In the genomic region with DNA sequence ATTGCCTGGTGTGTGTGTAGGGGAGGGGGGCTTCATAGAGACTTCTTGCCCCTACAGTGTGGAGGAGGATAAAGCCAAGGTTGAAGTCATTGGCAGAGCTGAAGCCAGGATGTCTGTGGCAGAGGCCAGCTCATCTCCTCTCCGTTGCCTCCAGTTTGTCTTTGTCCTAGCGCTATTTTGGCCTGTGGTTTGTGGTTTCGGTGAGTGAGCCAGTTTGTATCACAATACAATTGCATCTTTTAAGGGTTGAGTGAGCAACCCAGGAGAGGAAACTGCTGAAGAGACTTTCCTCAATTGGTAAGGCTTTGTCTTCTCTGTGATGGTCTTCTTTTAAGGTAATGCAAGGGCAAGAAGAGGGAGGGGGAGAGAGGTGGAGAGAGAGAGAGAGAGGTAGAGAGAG, we compare ENCODE assay signal across 10 mouse cellular contexts.
A peak's percentile ranks its signal among the peaks of the same experiment; 100 is the strongest.
DNase-seq lines count a peak whose midpoint lies in the region; ATAC-seq and TF ChIP-seq lines count a peak whose summit lies in the region.
"Had no signal": no experiment of that assay in that cellular context is flagged by ENCODE, and none has a peak within 500 bp of the region (broad histone marks: within the 10 kb centered on the region; RNA-seq: fewer than 3 reads in every experiment).

No protein-coding gene starts in this region.

- peaks cover 4 to 20% of the 10 kb centered on the region in 2 experiments; a peak in 3 of 4 replicates for H3K4me1 ChIP-seq in MEL (ENCODE audit: control insufficient read depth in 1 of 2, insufficient read depth in 2 of 2, low read length in 2 of 2)

- DNase-seq in lung, postnatal 36 days, result peak; percentile 38
- DNase-seq in lung, adult 18-20 months, result no peak
- peak; percentile 53 for DNase-seq in MEL (ENCODE audit: low read depth, low spot score)
- no peak for DNase-seq in cerebellum, postnatal 25 days
- no peak for DNase-seq in left cerebral cortex, postnatal 25 days (ENCODE audit: low spot score in 2 of 2)
- no peak for DNase-seq in cerebellum, adult 8-10 months
- DNase-seq: lung, adult 2 months had no signal

- TF ChIP-seq CTCF in MEL (IDR thresholded peaks at IDR 0.05 in 2 of 3, conservative IDR thresholded peaks at IDR 0.05 in 1 of 3; ENCODE audit: control insufficient read depth in 1 of 3, insufficient read depth in 1 of 3, low read depth in 2 of 3, low read length in 3 of 3, poor library complexity in 1 of 3, severe bottlenecking in 1 of 3), result no peak

- peaks cover 0 to 6% of the 10 kb centered on the region in 2 experiments; a peak in 3 of 4 replicates for H3K36me3 ChIP-seq in MEL (ENCODE audit: control insufficient read depth in 1 of 2, insufficient read depth in 2 of 2, low read length in 2 of 2)
- H3K36me3 ChIP-seq: heart, embryonic 15.5 days had no signal

- H3K4me3 ChIP-seq in MEL (ENCODE audit: control insufficient read depth in 1 of 2, insufficient read depth in 1 of 2, low read depth in 2 of 2, low read length in 2 of 2), result no peak overlapping the region
- H3K4me3 ChIP-seq: heart, embryonic 15.5 days had no signal

- H3K9ac ChIP-seq in MEL (ENCODE audit: control insufficient read depth, low read depth, low read length, poor library complexity, severe bottlenecking), result no peak overlapping the region
- H3K9ac ChIP-seq: heart, embryonic 15.5 days had no signal

- no peak for TF ChIP-seq EP300 in MEL (IDR thresholded peaks at IDR 0.05; ENCODE audit: low read depth in 1 of 2, low read length in 2 of 2)

- no peak for TF ChIP-seq RAD21 in MEL (IDR thresholded peaks at IDR 0.05; ENCODE audit: low read depth, low read length)

- H3K79me2 ChIP-seq in MEL (ENCODE audit: control insufficient read depth, insufficient read depth, low read length, poor library complexity), result no peaks in the 10 kb centered on the region

- no peaks in the 10 kb centered on the region for H3K27me3 ChIP-seq in MEL (ENCODE audit: control insufficient read depth in 1 of 2, insufficient read depth in 2 of 2, low read length in 2 of 2)
- H3K27me3 ChIP-seq: heart, embryonic 15.5 days had no signal

- H3K9me3 ChIP-seq in MEL (replicated peaks; ENCODE audit: insufficient read depth, low read length), result no peaks in the 10 kb centered on the region
- H3K9me3 ChIP-seq: heart, embryonic 15.5 days had no signal

- no peak for TF ChIP-seq POLR2A in MEL (IDR thresholded peaks at IDR 0.05; ENCODE audit: control insufficient read depth in 1 of 2, insufficient read depth in 1 of 2, low read depth in 1 of 2, low read length in 2 of 2, poor library complexity in 1 of 2)

- ATAC-seq in hematopoietic stem cell, adult 5-6 weeks (replicated peaks in 1 of 2; ENCODE audit: insufficient read depth in 1 of 2, low FRiP score in 2 of 2, low TSS enrichment in 1 of 2, low read depth in 1 of 2, poor library complexity in 2 of 2, severe bottlenecking in 2 of 2), result peak; percentile 29 to 66
- ATAC-seq in megakaryocyte progenitor cell, adult 5-6 weeks (replicated peaks; ENCODE audit: poor library complexity), result peak; percentile 59

- intact Hi-C loops in left cerebral cortex, postnatal 25 days (cut with DNase I), result no loop called here

- H3K27ac ChIP-seq in MEL (ENCODE audit: control insufficient read depth, low read depth, low read length), result no peak overlapping the region

TF ChIP-seq in MEL, 35 proteins besides CTCF, POLR2A, EP300 and RAD21:
- TF ChIP-seq SMC3 (IDR thresholded peaks at IDR 0.05; ENCODE audit: low read depth, low read length), result no peak
- no peak for TF ChIP-seq MXI1 (IDR thresholded peaks at IDR 0.05; ENCODE audit: low read depth, low read length)
- TF ChIP-seq NELFE (IDR thresholded peaks at IDR 0.05; ENCODE audit: low read depth, low read length), result no peak
- no peak for TF ChIP-seq CHD1 (IDR thresholded peaks at IDR 0.05; ENCODE audit: low read depth, low read length)
- no peak for TF ChIP-seq MAZ (IDR thresholded peaks at IDR 0.05; ENCODE audit: low read depth, low read length)
- TF ChIP-seq ETS1 (IDR thresholded peaks at IDR 0.05; ENCODE audit: low read depth, low read length), result no peak
- no peak for TF ChIP-seq SIN3A (IDR thresholded peaks at IDR 0.05; ENCODE audit: low read length)
- TF ChIP-seq JUND (IDR thresholded peaks at IDR 0.05; ENCODE audit: low read depth, low read length), result no peak
- no peak for TF ChIP-seq MAFK (IDR thresholded peaks at IDR 0.05; ENCODE audit: borderline replicate concordance, low read depth, low read length)
- TF ChIP-seq MEF2A (IDR thresholded peaks at IDR 0.05; ENCODE audit: extremely low read depth, insufficient replicate concordance, low read depth, low read length, poor library complexity, severe bottlenecking), result no peak
- TF ChIP-seq USF2 (IDR thresholded peaks at IDR 0.05; ENCODE audit: borderline replicate concordance in 1 of 2, insufficient read depth in 1 of 2, low read depth in 1 of 2, low read length in 2 of 2), result no peak
- no peak for TF ChIP-seq TBP (IDR thresholded peaks at IDR 0.05; ENCODE audit: low read depth, low read length)

Comparison
In these comparisons a context has a peak if more than half of its experiments do, and no peak if none do; other contexts are left out.
1. DNase-seq: peak in lung, postnatal 36 days (single experiment) and MEL (single experiment); none in lung, adult 18-20 months (0 of 2), cerebellum, postnatal 25 days (0 of 2), left cerebral cortex, postnatal 25 days (0 of 2) and cerebellum, adult 8-10 months (single experiment).